Mouse (Mus musculus): ENCODE data around the gene Glra4. TPM values are rescaled to one million over a fixed set of nuclear protein-coding genes. Genes with fewer than 3 reads are reported as not detected.

The Glra4 gene
- polyA plus RNA-seq, 1 experiment = not detected

DNA sequence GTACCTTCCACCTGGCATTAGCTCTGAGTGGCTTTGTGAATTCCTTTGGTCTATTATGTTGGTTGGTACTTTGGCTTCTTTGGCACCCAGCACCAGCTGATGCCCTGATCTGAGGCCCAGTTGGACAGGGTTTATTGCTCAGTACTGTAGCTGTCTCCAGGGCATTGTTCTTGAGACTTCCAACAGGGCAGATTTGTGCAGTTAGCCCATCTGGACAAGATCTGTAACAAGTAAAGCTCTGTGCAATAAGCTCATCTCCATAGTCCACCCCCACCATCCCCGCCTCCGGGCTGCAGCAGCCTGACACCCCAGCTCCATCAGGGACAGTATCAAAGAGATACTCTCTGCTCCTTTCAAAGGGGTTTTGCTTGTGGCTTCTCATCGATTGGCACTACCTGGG, 24.5 kb downstream of the Glra4 start:
- H3K4me1 ChIP-seq (ENCODE audit: control insufficient read depth, insufficient read depth, low read length) = no peaks in the 10 kb centered on the region
- no peaks in the 10 kb centered on the region for H3K9me3 ChIP-seq (replicated peaks; ENCODE audit: control insufficient read depth, insufficient read depth, low read length, poor library complexity, severe bottlenecking)
- H3K36me3 ChIP-seq (ENCODE audit: control insufficient read depth, insufficient read depth, low read length, poor library complexity, severe bottlenecking) = no peaks in the 10 kb centered on the region
- H3K27ac ChIP-seq (ENCODE audit: insufficient read depth, low read length) = no peak overlapping the region
- no peaks in the 10 kb centered on the region for H3K27me3 ChIP-seq (ENCODE audit: control insufficient read depth, insufficient read depth, low read length, poor library complexity, severe bottlenecking)
- no peak for TF ChIP-seq CTCF (IDR thresholded peaks at IDR 0.05; ENCODE audit: low read depth, low read length)
- no peak for TF ChIP-seq EP300 (IDR thresholded peaks at IDR 0.05; ENCODE audit: insufficient read depth, low read depth, low read length)
- no peak for TF ChIP-seq POLR2A (IDR thresholded peaks at IDR 0.05; ENCODE audit: insufficient read depth, low read length)
- H3K9ac ChIP-seq (ENCODE audit: low read depth, poor library complexity, severe bottlenecking) = no peak overlapping the region
- H3K4me3 ChIP-seq (ENCODE audit: low read depth, low read length) = no peak overlapping the region

DNA sequence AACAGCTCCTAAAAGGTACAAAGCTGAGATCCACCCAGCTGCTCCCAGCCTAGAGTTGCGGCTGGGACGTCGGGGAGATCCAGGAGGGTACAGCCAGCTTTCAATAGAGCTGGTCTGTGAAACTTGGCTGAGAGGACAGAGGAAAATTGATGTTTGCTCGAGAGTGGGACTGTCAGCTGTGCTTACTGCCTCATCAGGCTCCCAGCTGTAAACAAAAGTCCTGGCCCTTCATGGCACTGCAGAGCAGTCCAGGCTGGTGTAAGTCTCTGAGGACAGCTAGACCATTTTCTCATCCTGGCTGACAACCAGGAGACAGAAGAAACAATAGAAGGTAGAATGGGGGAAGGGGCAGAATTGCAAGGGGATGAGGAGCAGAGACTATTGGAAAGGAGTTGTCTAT, 30.6 kb downstream of the Glra4 start:
- Histone ChIP-seq H3K4me3 (ENCODE audit: low read depth, low read length) (no peak overlapping the region), H3K4me1 (ENCODE audit: control insufficient read depth, insufficient read depth, low read length) (no peaks in the 10 kb centered on the region), H3K9me3 (replicated peaks; ENCODE audit: control insufficient read depth, insufficient read depth, low read length, poor library complexity, severe bottlenecking) (no peaks in the 10 kb centered on the region), H3K36me3 (ENCODE audit: control insufficient read depth, insufficient read depth, low read length, poor library complexity, severe bottlenecking) (no peaks in the 10 kb centered on the region; the same call in 1 of the 2 replicates), H3K27me3 (ENCODE audit: control insufficient read depth, insufficient read depth, low read length, poor library complexity, severe bottlenecking) (no peaks in the 10 kb centered on the region), H3K27ac (ENCODE audit: insufficient read depth, low read length) (no peak overlapping the region), H3K9ac (ENCODE audit: low read depth, poor library complexity, severe bottlenecking) (no peak overlapping the region)
- TF ChIP-seq POLR2A (IDR thresholded peaks at IDR 0.05; ENCODE audit: insufficient read depth, low read length) (no peak), CTCF (IDR thresholded peaks at IDR 0.05; ENCODE audit: low read depth, low read length) (no peak), EP300 (IDR thresholded peaks at IDR 0.05; ENCODE audit: insufficient read depth, low read depth, low read length) (no peak)

DNA sequence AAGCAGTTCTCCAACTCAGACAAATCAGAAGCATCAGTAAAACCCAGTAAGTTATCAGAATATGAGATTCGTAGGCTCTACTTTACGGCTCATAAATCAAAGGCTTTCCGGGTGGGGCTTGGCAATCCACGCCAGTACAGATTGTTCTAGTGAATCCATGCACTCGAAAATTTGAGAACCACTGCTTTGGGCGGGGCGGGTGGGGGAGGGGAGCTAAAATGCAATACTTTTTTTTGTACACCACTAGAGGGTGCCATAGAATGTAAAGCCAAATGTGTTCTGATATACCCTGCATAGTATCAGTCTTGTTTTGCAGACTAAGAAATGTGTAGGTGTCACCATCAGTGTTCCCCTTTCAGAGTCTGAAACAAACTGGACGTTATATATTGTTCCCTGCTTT, 35.3 kb downstream of the Glra4 start:
- Histone ChIP-seq H3K27me3 (ENCODE audit: control insufficient read depth, insufficient read depth, low read length, poor library complexity, severe bottlenecking) (no peaks in the 10 kb centered on the region), H3K4me3 (ENCODE audit: low read depth, low read length) (no peak overlapping the region), H3K9ac (ENCODE audit: low read depth, poor library complexity, severe bottlenecking) (no peak overlapping the region), H3K27ac (ENCODE audit: insufficient read depth, low read length) (no peak overlapping the region), H3K9me3 (replicated peaks; ENCODE audit: control insufficient read depth, insufficient read depth, low read length, poor library complexity, severe bottlenecking) (no peaks in the 10 kb centered on the region), H3K4me1 (ENCODE audit: control insufficient read depth, insufficient read depth, low read length) (no peaks in the 10 kb centered on the region), H3K36me3 (ENCODE audit: control insufficient read depth, insufficient read depth, low read length, poor library complexity, severe bottlenecking) (no peaks in the 10 kb centered on the region; the same call in 1 of the 2 replicates)
- TF ChIP-seq CTCF (IDR thresholded peaks at IDR 0.05; ENCODE audit: low read depth, low read length) (no peak), EP300 (IDR thresholded peaks at IDR 0.05; ENCODE audit: insufficient read depth, low read depth, low read length) (no peak), POLR2A (IDR thresholded peaks at IDR 0.05; ENCODE audit: insufficient read depth, low read length) (no peak)

DNA sequence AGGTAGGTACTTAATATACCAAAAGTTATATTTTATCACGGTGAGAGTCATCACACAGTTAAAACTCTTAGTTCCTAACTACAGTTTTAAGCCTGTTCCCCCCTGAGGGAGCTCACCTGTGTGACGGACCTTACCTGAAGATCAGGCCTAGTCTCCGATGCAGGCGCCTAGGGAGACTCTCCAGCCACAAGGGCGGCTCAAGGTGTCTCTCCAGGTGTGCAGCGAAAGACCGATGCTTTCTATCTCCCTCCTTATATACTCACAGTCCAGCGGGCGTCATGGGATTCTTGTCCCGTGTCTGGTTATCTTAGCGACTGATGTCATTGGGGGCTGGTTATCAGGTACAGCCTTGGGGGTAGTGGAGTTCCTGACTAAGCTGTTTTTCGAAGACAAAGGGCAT, 36.5 kb downstream of the Glra4 start, which contains the start of gene Morf4l2:
Gene Morf4l2, minus strand, starts transcription at position 232 of the 400 bp plus-strand sequence.
- peak within 1 kb of the TSS; percentile 88 for H3K27ac ChIP-seq (ENCODE audit: insufficient read depth, low read length)
- TF ChIP-seq EP300 (IDR thresholded peaks at IDR 0.05; ENCODE audit: insufficient read depth, low read depth, low read length) (no peak), CTCF (IDR thresholded peaks at IDR 0.05; ENCODE audit: low read depth, low read length) (no peak)
- no peaks in the 10 kb centered on the region for H3K9me3 ChIP-seq (replicated peaks; ENCODE audit: control insufficient read depth, insufficient read depth, low read length, poor library complexity, severe bottlenecking)

DNA sequence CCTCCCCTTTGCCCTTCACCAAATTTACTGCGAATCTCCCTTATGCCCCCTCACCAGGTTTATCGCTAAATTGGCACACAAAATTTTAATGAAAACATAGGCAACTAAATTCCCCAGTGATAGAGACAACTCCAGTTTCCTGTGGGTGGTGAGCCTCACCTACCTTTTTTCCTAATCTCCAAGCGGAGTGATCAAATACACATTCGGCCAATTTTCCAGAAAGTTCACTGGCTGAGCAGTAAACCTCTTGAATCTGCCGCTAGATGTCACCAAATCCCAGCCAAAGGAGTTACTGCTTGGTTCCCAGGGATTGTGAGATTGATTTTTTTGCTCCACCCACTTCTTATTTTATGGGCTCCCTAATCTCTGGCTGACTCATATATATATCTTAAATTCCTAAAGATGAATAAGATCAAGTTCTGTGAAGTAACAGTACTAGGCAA, 37.3 kb downstream of the Glra4 start:
- Histone ChIP-seq H3K36me3 (ENCODE audit: control insufficient read depth, insufficient read depth, low read length, poor library complexity, severe bottlenecking) (peaks cover 8% of the 10 kb centered on the region), H3K9ac (ENCODE audit: low read depth, poor library complexity, severe bottlenecking) (peak overlapping the region; percentile 95), H3K27me3 (ENCODE audit: control insufficient read depth, insufficient read depth, low read length, poor library complexity, severe bottlenecking) (no peaks in the 10 kb centered on the region), H3K4me3 (ENCODE audit: low read depth, low read length) (peak overlapping the region; percentile 100), H3K27ac (ENCODE audit: insufficient read depth, low read length) (peak overlapping the region; percentile 88), H3K9me3 (replicated peaks; ENCODE audit: control insufficient read depth, insufficient read depth, low read length, poor library complexity, severe bottlenecking) (no peaks in the 10 kb centered on the region), H3K4me1 (ENCODE audit: control insufficient read depth, insufficient read depth, low read length) (peaks cover 2% of the 10 kb centered on the region)
- TF ChIP-seq CTCF (IDR thresholded peaks at IDR 0.05; ENCODE audit: low read depth, low read length) (no peak), EP300 (IDR thresholded peaks at IDR 0.05; ENCODE audit: insufficient read depth, low read depth, low read length) (no peak), POLR2A (IDR thresholded peaks at IDR 0.05; ENCODE audit: insufficient read depth, low read length) (no peak)

More for the DNA sequence above, 36.5 kb downstream of the Glra4 start, which contains the start of gene Morf4l2:
- Histone ChIP-seq H3K27me3 (ENCODE audit: control insufficient read depth, insufficient read depth, low read length, poor library complexity, severe bottlenecking) (no peaks in the 10 kb centered on the region), H3K9ac (ENCODE audit: low read depth, poor library complexity, severe bottlenecking) (peak within 1 kb of the TSS; percentile 95), H3K36me3 (ENCODE audit: control insufficient read depth, insufficient read depth, low read length, poor library complexity, severe bottlenecking) (peaks cover 5% of the 10 kb centered on the region), H3K4me3 (ENCODE audit: low read depth, low read length) (peak within 1 kb of the TSS; percentile 100), H3K4me1 (ENCODE audit: control insufficient read depth, insufficient read depth, low read length) (peaks cover 2% of the 10 kb centered on the region)

DNA sequence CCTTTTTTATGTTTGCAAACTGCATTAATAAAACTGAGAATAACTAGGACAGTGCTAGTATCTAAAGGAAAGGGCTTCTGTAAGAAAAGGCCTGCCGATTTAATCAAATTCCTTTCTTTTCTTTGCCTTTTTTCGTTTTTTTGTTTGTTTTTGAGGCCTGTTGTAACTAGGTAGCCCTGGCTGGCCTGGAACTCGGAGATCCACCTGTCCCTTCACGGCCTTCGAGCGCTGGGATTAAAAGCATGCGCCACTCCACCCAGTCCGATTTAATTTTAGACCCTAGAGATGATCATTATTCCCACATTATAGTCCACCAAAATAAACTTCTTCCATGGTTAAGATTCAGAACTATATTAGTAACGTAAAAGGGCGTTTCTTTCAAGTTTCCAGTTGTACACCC, 37.7 kb downstream of the Glra4 start:
- Histone ChIP-seq H3K4me1 (ENCODE audit: control insufficient read depth, insufficient read depth, low read length) (peaks cover 2% of the 10 kb centered on the region), H3K36me3 (ENCODE audit: control insufficient read depth, insufficient read depth, low read length, poor library complexity, severe bottlenecking) (peaks cover 8% of the 10 kb centered on the region), H3K27me3 (ENCODE audit: control insufficient read depth, insufficient read depth, low read length, poor library complexity, severe bottlenecking) (no peaks in the 10 kb centered on the region), H3K9me3 (replicated peaks; ENCODE audit: control insufficient read depth, insufficient read depth, low read length, poor library complexity, severe bottlenecking) (no peaks in the 10 kb centered on the region), H3K27ac (ENCODE audit: insufficient read depth, low read length) (peak overlapping the region; percentile 88), H3K9ac (ENCODE audit: low read depth, poor library complexity, severe bottlenecking) (peak overlapping the region; percentile 95), H3K4me3 (ENCODE audit: low read depth, low read length) (peak overlapping the region; percentile 100)
- TF ChIP-seq EP300 (IDR thresholded peaks at IDR 0.05; ENCODE audit: insufficient read depth, low read depth, low read length) (no peak), POLR2A (IDR thresholded peaks at IDR 0.05; ENCODE audit: insufficient read depth, low read length) (no peak), CTCF (IDR thresholded peaks at IDR 0.05; ENCODE audit: low read depth, low read length) (no peak)

Data from ES-Bruce4 (cell line).